Mouse (Mus musculus) B cell, adult 2 months (primary cell): ENCODE results near the gene Mbd5.

ENCODE experiments used
- DNase-seq, 2 experiments: peaks; one replicate each; pipeline ENCODE4 v3.0.0; 2022

Gene Mbd5

DNA sequence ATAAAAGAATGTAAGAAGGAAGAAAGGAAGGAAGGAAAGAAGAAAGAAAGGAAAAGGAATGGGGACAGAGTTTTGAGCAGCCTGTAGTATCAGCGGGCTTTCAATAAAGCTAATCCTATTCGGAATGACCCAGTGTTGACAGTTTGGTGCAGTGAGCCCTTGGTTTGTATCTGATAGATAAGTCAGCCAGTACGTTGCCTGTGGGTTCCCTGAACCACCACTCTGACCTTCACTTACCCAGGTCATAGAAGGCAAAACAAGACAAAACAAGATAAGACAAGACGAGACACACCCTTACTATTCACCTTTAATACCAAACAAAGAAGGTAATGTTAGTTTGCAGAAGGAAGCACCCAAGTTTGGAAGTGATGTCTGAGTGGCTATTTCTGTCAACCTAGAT lies 401.5 kb downstream of the Mbd5 start:
- DNase-seq: no peak

DNA sequence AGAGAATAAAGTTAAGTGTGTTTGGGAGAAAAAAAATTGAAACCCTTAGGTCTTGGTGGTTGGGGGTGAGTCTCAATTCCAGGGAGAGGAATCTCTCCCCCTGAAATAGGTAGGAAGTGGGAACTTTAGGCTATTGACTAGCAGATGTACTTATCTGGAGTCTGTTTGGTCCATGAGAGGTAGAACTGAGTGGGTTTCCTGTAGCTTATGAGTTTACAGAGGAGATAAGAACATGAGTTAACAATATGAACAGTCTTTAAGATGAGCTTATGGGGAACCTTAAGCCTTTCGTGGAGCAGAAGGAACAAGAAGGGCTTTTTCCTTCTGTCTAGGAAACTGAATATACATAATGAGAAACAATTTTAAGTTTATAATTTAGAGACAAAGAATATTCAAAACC lies 404.8 kb downstream of the Mbd5 start:
- no peak for DNase-seq

DNA sequence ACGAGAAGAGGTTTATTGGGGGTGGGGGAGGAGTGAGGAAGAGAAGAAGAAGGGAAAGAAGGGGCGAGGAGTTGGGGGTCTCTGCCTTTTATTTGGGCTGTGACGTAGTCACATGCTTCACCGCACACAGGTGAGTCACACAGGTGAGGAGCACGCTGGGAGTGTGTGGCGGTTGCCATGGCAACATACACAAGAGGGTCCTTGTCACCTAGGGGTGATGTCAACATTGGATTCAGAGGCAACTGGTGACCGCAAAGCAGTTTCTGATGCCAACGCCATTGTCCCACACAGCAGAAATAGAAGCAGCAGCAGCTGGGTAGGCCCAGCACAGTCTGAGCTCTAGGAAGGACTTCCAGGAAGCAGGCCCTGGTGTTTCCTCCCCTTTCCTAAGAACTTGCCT lies 406.6 kb downstream of the Mbd5 start:
- DNase-seq: no peak

DNA sequence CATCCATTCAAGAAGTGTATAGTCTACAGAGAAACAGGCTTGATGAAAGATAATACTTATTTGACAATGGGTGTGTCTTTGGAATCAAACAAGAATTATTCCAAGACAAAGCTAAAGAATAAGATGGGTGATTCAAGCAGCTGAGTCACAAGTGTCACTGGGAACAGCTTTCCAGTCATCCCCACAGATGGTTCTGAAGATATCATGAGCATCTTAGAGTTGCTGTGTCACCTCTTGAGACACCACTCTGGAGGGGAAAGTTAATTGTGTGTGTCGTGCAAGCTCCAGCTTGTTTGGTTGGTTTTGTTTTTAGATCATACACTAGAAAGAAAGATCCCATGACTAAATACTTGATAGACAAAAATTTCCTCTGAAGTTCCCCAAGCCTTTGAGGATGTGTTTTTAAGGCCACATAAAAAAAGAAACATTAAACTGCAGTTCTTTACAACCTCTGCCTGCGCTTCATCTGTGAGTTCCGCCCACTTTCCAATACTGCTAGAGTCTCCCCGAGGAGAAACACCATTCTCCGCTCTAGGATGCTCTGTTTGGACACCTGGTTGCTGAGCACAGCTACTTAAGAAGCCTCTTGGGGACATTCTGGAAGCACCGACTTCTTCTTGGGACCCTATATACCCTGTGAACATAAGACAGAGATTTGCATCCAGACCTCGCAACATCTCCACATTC lies 409.0 kb downstream of the Mbd5 start:
- DNase-seq: no peak

DNA sequence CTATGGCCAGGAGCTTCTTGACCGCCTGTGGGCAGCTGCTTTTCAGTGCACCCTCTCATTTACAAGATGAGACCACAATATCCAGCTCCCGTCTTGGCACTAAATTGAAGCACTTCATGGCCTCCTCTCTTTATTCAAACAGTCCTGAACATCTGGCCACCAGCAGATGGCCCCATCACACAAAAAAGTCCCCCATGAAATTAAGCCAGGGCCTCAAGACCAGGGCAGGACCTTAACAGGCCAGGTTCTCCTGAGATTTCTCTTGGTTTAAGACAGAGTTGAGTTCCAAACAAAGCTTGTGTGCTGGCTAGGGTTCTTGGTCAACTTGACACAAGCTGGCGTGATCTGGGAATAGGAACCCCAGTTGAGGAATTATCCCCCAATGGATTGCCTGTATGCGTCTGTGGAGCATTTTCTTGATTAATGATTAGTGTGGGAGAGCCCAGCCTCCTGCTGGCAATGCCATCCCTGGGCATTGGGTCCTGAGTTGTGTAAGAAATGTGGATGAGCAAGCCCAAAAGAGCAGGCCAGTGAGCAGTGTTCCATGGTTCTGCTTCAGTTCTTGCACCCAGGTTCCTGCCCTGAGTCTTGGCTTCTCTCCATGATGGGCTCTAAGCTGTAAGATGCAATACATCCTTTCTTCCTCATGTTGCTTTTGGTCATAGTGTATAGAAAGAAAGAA lies 409.7 kb downstream of the Mbd5 start:
- DNase-seq: peak; percentile 67 to 71

DNA sequence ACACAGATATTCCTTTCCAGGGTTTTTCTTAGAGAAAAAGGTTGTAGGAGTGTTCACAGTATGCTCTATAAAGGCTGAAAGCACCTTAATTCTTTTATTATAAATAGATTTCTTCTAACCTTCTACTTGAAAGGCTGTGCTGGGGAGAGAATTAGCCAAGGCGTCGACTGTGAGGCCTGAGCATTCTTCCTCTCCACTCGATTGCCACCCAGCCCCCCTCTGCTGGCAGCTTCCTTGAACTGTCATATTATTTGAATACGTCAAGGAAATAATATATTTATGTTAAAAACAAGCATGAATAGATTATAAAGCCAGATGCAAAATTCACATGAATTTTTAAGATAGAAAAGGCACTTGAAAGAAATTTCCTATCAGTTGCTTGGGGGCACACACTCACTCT lies 410.4 kb downstream of the Mbd5 start:
- DNase-seq: peak; percentile 18 to 30

DNA sequence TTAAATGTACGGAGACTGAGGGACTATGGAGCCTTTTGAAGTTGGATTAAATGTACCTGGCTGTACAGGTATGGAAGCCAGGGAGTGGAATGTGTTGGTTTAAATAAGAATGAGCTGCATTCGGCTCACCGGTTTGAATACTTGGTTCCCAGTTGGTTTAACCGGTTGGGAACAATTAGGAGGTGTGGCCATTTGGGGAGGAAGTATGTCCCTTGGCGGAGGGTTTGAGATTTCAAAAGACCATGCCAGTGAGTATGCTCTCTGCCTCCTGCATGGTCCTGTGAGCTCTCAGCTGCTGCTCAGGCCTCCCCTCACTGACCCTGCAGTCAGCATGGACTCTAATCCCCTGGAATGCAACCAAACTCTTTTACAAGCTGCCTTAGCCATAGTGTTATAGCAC lies 415.2 kb downstream of the Mbd5 start:
- DNase-seq: no peak

DNA sequence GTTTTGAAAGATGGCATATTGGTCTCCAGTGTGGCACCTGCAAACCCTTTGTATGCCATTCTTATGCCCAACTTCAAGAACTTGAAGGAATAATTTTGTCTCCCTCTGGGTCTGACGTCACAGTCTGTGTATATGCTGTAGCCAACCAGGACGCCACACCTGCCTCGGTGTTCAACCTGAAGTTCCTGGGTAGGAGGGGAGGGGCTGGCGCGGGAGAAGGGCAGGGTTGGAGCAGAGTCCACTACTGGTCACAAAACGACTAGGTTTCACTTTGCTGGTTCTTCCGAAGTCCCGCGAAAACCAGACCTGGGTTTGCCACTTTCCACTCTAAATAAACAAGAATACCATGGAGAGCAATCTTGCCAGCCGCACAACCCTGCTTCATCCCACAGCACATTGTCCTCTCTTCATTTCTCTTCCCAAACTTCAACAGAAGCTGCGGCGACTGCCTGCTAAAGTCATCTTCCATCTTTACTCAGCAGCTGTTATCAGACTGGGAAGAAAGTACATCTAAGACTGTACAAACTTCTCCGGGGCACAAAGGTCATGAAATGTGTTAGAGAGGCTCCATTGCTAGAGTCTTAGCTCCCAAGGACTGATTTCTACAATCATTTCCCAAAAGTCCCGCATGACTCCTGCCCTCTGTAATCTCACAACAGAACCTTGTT lies 417.7 kb downstream of the Mbd5 start:
- no peak for DNase-seq

DNA sequence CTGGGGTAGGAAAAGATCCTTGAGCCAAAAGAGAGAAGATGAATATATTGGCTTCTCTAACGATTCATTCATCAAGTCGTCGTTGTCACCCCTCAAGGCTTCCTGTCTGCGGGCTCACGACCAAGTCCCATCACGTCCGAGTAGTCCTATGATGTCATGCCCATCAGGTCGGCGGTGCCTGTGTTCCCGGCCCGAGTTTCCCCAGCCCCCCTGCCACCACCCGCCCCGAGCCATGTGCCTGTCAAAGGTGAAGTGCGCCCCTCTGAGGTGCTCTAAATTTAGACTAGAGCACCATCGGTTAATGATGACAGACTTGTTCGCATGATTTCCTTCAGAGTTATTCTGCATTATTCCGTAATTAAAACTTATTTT lies 418.2 kb downstream of the Mbd5 start:
- no peak for DNase-seq

DNA sequence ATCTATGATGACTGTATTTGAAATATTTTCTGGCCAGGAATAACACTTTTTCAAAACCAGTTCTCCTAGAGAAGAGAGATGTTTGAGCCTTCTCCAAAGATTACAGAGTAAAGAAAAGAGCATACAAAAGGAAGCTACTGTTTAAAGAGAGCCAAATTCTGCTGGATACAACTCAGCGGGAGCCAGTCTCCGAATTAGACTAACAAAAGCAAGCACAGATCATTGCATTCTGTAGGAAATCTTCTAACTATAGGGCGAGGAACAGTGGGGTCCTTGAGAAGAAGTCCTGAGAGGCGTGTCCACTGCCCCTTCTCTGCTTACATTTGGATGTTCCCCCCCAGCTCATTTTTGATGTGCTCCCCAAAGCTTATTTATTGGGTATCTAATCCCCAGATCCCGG lies 422.3 kb downstream of the Mbd5 start:
- DNase-seq: no peak

DNA sequence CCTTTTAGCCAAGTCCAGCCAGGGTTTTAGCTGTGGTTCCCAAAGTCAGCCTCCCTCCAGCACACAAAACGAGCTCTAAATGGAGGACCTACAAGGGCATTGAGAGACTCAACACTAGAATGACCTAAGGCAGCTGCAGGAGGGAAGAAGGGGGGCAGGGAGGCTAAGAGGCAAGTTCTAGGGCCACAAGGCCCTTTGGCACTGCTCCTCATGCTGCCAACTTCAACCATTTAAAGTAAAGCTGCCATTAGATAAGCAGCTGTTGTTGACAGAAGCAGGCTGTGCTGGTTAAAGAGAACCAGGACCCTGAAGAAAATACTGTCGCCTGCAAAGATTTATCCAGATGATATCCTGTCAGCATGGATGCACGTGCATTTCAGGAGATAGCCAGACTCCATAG lies 423.3 kb downstream of the Mbd5 start:
- no peak for DNase-seq
